Mouse (Mus musculus): ENCODE results near the gene Lasp1.
"Not testable (repeated sequence)": the region's sequence is repeated elsewhere in the genome, so short reads cannot be mapped to it uniquely, and the experiment has no call there.

The Lasp1 gene

DNA sequence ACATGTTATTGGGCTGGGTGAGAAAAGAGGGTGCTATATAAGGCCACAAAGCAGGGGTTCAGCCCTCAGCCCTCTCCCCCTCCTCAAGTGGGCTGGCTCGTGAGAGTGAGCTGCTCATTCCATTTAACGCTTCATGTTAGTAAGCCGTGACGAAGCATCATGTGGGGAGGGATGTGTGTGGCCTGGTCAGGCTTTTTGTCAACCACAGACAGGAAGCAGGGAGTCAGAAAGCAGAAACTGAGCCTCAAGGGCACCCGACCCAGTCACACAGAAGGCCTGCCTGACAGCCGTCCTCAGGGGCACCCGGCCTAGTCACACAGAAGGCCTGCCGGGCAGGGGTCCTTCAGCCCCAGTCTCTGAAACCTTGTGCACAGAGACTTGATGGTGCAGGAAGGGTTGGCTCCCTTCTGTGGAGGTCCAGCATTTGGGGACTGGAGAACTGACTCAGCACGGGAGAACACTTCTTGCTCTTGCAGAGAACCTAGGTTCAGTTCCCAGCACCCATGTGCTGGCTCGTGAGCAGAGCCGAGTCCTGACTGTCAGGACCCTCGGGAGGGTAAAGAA is 31.2 kb downstream of the Lasp1 start:
- no peak for DNase-seq

DNA sequence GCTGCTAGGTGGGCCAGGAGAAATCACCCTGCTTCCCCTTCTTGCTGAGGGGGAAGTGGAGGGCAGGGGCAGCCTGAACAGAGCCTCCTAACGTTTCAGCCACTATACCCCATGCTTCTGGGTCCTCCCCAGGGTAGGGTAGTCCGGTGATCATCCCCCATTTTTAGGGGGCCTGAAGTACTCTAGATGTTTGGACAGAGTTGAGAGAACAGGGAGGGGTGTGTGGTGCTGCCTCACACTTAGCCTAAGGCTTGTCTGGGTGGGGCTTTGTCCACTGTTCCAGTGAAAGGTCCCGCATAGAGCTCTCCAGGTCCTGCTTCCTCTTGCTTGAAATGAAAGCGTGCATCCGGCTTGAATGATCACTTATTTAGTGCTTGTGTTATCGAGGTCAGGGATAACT is 31.7 kb downstream of the Lasp1 start:
- no peak for DNase-seq

DNA sequence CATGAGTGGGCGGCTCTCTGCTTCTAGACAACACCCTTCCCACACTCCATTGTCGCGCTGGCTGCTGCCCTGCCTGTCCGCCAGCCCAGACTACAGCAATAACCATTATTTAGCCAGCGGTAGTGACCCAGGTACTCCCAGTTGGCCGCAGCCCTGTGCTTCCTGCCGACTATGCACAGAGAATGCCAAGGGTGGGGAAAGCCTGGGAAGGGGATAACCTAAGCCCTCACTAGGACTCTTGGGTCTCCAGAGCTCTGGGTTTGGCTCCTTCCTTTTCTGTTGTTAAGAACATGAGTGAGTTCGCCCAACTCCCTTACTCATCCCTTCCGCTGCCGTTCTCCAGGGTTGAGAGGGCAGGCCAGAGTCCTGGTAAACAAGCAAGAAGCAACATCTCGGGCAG is 33.2 kb downstream of the Lasp1 start:
- DNase-seq, result no peak

DNA sequence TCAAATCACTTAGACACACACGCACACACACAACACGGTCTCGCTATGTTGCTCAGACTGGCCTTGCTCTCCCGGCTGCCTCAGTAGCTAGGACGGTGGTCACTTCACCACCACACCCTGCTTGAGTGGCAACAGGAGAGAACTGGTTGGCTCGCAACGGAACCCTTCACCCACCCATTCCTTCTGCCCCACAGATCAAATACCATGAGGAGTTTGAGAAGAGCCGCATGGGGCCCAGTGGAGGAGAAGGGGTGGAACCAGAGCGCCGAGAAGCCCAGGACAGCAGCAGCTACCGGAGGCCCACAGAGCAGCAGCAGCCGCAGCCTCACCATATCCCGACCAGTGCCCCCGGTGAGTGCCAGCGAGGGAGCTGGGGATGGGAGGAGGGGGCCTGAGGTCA is 34.6 kb downstream of the Lasp1 start:
- DNase-seq, result peak; percentile 3

DNA sequence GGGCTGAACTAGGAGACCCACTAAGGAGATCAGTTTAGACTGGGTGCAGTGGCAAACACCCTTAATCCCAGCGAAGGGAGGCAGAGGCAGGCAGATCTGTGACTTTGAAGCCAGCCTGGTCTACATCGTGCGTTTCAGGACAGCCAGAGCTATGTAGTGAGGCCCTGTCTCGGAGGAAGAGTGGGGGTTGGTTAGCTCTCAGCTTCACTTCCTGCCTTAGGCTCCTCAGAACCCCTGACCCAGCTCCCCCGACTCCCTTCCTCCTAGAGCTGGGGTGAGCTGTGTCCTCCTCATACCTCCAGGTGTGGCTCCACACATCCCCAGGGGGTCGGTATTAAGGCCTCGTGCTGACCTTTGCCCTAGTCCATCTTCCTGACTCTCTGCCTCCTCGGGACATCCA is 37.7 kb downstream of the Lasp1 start:
- DNase-seq, result no peak

DNA sequence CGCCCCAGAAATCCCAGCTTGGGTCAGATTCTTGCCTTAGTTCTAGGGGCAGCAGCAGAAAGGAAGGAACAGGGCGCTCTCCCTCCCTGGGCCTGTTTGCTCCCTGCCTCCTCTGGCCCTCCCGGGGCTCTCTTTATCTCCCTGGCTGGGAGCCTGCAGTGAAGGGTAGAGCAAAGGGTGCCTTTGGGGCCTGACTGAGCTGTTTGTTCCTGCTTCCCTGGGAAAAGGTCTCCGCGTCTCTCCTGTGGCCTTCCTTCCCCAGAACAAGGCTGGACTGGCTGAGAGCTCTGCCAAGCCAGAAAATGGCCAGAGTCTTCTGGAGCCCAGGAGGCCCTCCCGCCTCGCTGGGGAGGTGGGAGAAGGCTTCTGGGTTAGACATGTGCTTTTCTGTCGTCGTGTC is 38.3 kb downstream of the Lasp1 start:
- not testable (repeated sequence) for DNase-seq

DNA sequence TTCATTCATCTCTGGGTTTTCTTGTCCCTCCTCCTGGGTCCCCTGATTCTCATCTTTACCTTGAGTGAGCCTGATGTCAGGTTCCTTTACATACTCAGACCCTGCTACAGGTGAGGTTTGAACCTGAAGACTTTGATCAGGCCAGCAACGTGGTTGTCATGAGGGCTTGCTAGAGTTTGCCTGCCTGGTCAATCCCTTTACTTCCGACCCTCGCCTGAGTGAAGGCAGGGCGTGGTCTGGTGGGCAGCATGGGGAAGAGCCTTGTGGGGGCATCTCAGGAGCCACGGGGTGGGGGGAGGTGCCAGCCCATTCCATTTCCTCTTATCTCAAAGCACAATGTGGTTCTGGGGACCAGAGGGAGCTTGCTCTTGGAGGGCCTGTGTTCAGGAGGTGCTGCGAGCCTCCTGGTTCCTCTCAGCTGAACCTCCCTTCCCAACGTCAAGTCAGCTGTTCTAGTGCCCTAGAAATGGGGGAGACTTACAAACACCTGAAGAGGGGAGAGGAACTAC is 38.9 kb downstream of the Lasp1 start:
- DNase-seq, result no peak

DNA sequence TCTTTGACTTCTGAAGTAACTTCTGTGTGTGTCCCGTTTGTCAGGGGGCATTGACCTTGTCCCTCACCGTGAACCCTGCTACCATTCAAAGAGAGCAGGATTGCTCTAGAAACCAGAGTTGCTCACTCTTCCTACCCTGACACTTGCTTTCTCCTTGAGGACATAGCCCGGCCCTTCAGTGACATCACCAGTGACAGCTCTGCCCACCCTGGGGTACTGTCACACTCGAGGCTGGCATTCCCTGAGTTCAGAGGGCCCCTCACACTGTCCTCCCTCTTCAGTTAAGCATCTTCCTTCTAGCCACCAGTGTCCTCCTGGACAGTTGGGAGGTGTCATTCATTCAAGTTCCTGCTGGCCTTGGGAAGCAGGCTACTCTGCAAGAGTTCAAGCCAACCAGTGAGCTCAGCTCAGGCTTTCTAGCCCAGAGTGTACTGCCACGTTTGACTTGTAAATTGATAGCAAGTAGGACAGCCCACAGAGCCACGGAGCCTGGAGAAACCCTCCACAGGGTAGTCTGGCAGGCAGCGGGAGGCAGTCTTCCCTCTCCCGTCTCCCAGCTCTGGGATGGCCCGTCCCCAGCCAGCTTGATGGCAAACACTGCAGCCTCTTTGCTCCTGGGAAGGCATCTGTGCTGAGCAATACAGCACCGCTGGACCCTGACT is 40.1 kb downstream of the Lasp1 start:
- no peak for DNase-seq

DNA sequence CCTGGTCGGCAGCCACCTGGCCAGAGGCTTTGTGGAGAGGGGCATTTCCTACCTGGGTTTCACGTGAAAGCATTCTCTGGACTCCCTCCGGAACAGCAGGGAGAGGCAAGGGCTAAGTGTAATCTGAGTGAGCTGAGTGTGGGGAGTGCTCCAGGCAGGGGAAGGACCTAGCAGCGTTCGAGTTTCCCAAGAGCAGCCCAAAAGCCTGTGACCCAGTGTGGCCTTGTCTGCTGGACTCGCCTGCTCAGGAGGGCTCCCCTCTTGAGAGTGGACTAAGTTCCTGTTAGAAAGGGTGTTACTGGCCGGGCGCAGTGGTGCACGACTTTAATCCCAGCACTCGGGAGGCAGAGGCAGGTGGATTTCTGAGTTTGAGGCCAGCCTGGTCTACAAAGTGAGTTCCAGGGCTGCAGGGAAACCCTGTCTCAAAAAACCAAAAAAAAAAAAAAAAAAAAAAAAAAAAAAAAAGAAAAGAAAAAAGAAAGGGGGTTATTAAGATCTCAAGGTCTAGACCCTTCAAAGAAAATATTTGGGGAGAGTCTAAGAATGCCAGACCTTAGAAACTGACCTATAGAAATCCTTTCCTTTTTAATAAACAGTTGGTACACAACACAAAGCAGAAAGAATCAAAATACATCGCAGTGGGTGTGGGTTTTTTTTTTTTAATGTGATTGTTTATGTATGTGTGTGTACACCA is 40.8 kb downstream of the Lasp1 start:
- DNase-seq, result no peak

DNA sequence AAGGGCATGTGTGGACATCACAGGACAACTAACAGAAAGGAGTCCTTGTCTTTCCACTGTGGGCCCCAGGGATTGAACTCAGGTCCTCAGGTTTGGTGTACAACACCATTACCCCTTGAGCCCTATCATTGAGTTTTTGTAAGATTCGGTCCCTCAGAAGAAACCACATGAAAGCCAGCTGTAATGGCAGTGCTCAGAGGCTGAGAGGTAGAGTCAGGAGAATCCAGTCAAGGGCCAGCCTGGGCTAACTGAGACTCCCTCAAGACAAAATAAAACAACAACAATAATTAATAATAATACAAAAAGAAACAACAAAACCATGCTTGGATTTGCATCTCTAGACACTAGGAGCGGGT is 41.3 kb downstream of the Lasp1 start:
- DNase-seq, result no peak

DNA sequence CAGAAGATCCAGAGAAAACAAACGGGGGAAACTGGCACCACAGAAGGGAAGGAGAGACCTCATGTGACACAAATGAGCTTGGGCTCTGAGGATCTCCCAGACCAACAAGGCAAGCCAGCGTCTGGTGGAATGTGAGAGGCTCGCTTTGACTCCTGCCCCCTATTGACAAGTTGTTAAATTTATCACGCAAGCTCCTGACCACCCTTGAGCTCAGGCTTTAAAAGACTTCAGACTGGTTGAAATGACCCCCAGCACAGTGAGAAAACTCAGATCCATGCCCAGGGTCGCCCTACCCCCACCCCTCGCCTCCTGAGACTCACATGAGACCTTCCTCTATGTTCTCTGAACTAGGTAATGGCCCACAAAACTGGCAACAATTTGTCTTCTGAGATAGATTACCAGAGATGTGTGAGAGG is 41.7 kb downstream of the Lasp1 start, which contains the start of gene B230217C12Rik:
Gene B230217C12Rik (plus strand): TSS at position 242 of the 416 bp plus-strand sequence.
- DNase-seq, result peak; percentile 61

DNA sequence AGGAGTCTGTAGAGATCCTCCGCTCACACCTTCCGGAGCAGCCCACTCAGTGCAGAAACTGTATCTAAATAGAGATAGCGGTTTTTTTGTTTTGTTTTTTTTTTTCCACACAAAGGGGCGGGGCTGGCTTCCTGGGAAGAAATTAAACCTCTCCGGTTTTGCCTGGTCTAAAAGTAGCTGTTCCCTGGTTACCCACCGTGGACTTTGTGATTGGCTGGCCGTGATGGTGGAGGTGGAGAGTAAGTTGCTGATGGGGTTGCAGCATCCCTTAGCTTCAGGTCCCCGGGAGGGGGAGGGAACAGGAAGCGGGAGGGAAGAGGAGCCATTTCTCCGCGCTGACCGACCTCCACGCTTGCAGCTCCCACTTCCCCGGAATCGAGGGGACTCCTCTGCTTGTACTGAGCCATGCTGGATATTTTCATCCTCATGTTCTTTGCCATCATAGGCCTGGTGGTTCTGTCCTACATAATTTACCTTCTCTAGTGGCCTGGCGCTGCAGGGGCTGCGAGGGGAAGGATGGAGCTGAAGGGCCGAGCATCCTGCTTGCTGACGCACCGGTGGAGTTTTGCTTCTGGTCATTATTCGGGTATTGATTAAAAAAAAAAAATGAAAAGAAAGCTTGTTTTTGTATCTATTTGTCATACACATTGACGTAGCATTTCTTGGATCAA is 42.3 kb downstream of the Lasp1 start:
- peak; percentile 74 for DNase-seq

DNA sequence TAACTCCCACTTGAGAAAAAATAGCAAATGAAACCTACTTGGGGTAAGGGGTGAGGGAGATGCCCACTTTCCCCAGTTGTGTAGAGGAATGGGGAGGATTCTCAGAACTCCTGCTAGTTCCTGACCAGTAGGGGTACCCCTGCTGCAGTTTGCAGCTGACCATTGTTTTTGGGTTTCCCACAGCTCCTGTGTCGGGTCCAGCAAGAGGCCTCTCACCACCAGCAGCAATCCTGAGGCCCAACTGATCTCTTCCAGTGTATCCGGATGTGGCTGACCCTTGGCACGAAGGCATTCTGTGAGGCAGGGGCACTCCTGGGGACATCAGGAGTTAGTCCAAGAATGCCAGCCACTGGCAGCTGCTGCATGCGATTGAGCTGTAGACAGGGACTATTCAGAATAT is 43.2 kb downstream of the Lasp1 start:
- no peak for DNase-seq

DNA sequence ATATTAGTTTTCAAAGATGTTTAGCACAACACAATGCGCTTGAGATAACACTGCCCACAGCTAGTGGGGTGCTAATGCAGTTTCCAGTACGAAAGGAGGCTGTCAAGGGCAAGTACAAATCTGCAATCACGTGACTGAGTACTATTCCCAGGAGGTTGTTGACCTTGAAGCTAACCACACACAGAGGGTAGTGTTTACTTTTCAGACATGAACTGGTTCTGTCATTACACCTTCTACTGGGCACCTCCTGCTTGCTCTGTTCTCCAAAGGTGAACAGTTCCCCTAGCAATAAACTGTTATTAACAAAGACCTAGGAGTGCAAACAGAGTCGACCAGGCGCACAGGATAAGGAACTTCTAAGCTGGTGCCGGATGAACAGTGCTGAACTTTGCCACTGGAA is 51.6 kb downstream of the Lasp1 start:
- DNase-seq, result no peak

DNA sequence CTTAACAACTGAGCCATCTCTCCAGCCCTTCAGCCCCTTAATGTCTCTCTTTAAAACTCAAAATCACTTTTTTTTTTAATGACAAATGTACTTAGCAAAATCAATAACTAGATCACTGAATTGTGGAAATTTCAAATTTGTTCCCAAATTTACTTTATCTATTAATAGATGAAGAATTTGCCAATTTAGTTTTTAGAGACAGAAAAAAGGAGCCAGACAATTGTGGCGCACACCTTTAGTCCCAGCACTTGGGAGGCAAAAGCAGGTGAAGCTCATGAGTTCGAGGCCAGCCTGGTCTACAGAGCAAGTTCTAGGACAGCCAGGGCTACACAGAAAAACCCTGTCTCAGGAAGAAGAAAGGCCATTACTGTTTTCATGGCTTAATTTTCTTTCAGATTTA is 52.8 kb downstream of the Lasp1 start:
- no peak for DNase-seq

DNA sequence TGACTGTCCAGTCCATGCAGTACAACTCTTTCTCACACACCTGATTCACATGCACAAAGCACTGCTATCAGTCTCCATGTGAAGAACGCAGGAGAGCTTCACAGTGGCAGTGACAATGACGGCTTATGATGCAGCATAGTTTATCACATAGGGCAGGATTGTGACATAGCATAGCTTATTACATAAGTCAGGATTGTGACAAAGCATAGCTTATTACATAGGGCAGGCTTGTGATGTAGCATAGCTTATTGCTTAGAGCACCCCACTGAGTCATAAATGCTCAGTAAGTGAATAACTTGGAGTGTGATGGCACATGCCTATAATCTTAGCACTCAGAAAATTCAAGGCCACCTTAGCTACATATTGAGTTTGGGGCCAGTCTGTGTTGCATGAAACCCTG is 56.7 kb downstream of the Lasp1 start:
- DNase-seq, result no peak

DNA sequence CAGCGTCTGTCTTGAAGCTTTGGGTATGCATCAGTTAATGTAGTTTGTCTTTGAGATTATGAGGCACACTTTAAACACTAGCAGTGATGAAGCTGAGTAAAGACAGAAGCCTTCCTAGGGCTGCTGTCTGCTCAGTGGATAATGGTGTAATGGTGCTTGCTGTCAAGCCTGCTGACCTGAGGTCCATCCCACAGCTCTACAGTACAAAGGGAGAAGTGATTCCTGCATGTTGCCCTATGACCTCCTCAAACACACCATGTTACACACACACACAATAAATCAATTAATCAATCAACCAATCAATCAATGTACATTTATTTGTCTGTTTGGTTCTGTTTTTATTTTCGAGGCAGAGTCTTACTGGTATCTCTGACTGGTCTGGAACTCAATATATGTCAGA is 63.3 kb downstream of the Lasp1 start:
- DNase-seq, result no peak

DNA sequence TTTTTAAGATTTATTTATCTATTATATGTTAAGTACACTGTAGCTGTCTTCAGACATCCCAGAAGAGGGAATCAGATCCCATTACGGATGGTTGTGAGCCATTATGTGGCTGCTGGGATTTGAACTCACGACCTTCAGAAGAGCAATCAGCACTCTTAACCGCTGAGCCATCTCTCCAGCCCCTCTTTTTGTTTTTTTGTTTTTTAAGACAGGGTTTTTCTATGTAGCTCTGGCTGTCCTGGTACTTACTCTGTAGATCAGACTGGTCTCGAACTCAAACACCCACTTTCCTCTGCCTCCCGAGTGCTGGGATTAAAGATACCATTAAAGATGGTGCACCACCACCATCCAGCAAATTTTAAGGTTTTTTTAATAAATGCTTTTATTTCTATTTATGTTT is 66.6 kb downstream of the Lasp1 start:
- no peak for DNase-seq

DNA sequence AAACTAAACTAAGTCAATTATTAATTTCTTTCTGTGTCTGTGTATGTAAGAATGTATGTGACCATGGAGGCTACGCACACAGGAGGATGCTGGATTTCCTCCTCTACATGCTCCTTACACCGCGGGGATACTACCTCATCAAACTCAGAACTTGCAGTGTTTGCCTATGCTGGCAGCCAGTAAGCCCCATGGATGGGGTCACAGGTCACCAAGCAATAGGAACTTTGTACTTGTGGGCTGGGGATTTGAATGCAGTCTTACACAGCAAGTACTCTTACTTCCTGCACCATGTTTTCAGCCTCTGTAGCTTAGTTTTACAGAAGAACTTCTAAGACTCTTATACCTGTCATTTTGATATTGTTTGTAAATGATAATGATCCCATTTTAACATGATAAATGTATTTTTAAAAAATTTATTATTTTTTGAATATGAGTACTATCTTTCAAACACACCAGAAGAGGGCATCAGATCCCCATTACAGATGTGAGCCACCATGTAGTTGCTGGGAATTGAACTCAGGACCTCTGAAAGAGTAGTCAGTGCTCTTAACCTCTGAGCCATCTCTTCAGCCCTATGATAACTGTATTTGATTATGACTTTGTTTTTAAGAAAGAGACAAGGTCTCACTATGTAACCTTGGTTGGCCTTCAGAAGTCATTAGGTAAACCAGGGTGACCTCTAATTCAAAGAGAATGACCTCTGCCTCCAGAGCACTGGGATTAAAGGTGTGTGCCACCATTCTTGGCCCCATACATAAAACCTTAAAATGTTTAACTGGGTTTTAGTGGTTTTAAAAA is 67.5 kb downstream of the Lasp1 start:
- no peak for DNase-seq

DNA sequence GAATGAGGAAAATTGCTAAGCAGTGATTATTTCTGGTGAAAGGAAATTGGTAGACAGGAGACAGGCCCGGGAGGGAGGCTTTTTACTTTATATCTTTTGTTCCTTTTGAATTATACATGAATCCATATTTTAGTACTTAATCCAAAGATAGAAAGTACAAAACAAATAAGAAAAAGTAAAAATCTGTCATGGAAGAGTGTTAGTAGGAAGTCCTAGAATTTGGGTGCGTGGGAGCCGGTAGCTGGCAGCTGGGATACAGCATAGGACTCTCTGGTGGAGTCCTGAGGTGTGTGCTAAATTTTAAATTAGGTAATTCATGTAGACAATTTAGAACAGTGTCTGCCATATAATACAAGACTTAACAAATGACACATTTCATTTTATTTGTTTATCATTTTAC is 68.8 kb downstream of the Lasp1 start:
- DNase-seq, result no peak

DNA sequence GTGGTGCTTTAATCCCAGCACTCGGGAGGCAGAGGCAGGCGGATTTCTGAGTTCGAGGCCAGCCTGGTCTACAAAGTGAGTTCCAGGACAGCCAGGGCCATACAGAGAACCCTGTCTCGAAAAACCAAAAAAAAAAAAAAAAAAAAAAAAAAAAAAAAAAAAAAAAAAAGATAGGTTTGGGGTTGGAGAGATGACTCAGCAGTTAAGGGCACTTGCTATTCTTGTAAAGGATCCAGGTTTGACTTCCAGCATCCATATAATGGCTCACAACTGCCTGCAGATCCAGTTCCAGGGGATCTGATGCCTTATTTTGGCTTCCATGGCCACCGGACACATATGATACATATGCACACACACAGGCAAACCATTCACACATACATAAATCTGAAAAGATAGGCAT is 73.6 kb downstream of the Lasp1 start:
- DNase-seq, result not testable (repeated sequence)

DNA sequence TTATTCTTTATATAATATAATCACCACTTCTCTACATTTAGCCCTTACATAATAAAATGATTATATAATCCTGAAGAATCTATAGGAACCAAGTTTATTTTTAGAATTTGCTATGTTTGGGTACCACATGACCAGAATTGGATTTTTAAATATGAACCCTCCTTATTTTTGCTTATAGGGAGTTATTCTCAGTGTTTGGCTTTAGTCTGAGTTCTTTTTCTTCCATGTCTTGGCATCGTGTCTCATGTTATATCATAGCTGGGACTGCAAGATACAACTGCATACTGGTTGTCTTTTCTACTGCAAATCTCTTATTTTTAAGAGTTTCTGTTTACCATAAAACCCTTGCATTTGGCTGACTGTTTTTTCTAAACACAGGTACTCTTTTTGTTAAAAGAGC is 75.6 kb downstream of the Lasp1 start:
- no peak for DNase-seq

DNA sequence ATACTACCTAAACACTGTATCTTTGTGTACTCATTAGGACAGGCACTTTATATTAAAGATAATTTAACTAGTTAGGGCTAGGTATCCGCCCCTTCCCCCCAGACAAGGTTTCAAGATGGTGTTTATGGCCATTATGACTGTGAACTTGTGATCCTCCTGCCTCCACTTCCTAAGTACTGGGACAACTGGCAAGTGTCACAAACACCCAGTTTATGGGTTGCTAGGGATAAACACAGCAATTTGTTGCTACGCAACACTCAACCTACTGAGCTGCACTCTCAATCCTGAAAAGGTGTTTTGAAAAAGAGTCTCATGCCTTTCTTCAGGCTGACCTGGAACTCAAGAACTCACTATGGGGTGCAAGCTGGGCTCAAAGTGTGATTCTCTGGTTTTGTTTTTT is 78.5 kb downstream of the Lasp1 start:
- DNase-seq, result no peak
